Mouse (Mus musculus): Measurements from ENCODE around the gene Psmc2.

Psmc2 gene

DNA sequence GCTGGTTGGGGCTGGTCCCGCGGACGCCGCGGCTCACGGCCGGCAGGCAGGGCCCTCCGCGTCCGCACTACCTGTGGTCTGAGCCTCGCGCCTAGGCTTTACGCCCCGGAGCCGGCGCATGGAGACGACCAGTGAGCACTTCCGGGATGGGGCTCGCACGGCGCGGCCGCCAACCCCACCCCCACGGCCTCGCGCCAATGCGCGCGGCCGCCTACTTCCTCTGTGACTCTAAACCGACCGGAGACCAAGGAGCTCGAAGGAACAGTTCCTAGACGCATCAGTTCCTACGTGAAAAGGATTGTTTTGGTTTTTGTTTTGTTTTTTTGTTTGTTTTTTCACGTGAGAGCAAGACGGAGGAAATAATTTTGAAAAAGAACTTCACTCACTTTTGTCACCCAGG lies at the start of gene Psmc2, which contains the start of gene Dnajc2:
Psmc2 (plus strand) TSS at position 231 of the 400 bp plus-strand sequence.
Dnajc2 (minus strand) TSS at position 199 of the 400 bp plus-strand sequence.
- DNase-seq (ENCODE audit: low spot score): peak; percentile 92

- peak; percentile 79 for DNase-seq (ENCODE audit: low spot score)
Measured at GRCm38 (mm10) chr5:21735584-21735983, 49.5 kb upstream of the Psmc2 start.

- no peak for DNase-seq (ENCODE audit: low spot score)
Measured at GRCm38 (mm10) chr5:21736046-21736445, 49.0 kb upstream of the Psmc2 start.

DNA sequence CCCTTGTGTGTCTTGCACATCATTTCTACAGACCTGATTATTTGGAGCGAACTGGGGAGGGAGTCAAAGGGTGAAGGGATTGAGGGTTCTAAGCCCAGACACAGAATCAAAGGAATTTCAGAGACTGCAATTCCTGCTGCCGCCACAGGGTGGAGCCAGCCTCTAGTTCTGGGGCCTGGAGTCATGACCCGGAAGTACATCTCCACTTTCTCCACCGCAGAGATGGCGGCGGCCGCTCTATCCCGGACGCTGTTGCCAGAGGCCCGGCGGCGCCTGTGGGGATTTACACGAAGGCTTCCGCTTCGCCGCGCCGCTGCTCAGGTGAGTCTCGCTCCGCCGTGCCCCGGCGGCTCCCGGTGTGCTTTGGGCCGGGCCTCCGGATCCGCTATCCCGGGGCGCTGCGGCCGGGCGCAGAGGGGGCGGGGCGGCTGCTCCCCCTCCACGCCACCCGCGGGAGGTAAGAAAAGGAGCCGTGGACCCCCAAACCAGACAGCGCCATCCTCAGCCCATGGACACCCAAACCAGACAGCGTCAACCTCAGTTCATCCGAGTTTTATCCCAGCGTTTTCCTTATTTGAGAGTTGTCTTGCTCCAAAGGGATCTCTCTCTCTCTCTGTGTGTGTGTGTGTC lies 48.0 kb upstream of the Psmc2 start, which contains the start of gene Pmpcb:
Pmpcb (plus strand) TSS at position 186 of the 630 bp plus-strand sequence.
- DNase-seq (ENCODE audit: low spot score): peak; percentile 92

- DNase-seq (ENCODE audit: low spot score): no peak
Measured at GRCm38 (mm10) chr5:21737620-21738019, 47.5 kb upstream of the Psmc2 start.

- no peak for DNase-seq (ENCODE audit: low spot score)
Measured at GRCm38 (mm10) chr5:21739120-21739519, 46.0 kb upstream of the Psmc2 start.

GRCm38 (mm10) chr5:21739881-21740280 lies 45.2 kb upstream of the Psmc2 start:
- DNase-seq (ENCODE audit: low spot score): no peak

- DNase-seq (ENCODE audit: low spot score): no peak
Measured at GRCm38 (mm10) chr5:21743606-21744005, 41.5 kb upstream of the Psmc2 start.

GRCm38 (mm10) chr5:21744651-21745050 lies 40.4 kb upstream of the Psmc2 start:
- DNase-seq (ENCODE audit: low spot score): no peak

DNA sequence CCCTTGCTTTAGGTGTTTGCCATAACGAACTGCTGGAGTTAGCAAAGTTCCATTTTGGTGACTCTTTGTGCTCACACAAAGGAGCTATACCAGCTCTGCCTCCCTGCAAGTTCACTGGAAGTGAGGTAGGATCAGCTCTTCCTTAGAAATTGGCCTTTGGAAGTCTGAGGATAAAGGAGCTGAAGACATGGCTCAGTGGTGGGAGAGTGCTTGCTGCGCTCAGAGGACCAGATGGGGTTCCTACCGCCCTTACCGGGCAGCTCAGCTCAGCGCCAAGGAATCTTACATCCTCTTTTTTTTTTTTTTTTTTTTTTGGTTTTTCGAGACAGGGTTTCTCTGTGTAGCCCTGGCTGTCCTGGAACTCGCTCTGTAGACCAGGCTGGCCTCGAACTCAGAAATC lies 39.1 kb upstream of the Psmc2 start:
- no peak for DNase-seq (ENCODE audit: low spot score)

DNA sequence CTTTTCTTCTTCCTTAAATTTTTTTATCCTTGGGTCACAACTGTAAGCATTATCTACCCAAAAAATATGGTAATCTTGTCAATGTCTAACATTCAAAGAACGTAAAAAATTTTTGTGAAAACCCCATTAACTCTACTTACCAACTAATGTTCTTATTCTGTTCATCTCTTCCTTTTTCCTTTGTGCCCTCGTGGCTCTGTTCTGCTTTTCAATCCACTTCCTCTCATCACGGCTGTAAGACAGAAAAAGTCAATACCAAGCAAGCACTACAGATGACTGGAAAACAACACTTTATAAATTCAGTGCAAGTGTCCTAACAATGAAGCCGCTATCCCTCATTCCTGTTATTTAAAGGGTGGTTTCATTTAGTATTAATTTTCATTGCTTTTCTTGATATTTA lies 16.6 kb upstream of the Psmc2 start:
- DNase-seq (ENCODE audit: low spot score): no peak

- DNase-seq (ENCODE audit: low spot score): no peak
Measured at GRCm38 (mm10) chr5:21769841-21770240, 15.2 kb upstream of the Psmc2 start.

DNA sequence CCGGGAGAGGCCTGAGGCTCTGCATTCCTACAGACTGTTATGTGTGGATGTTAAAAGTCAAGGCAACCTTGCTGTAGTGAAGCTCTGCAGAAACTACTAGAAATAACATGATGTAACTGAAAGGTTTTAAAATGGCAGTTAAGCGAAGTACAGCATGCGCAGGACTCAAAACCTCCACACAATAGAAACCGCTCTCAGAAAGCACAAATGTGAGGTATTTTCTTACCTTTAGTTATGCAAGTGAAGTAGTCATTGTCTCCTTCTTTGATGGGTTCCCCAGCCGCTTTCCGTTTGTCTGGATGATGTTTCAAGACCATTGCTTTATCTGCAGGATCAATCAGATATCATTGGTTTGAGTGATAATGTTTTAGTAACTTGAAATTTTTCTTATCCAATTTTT lies 8.6 kb upstream of the Psmc2 start:
- DNase-seq (ENCODE audit: low spot score): no peak

GRCm38 (mm10) chr5:21784161-21785052 lies 676 bp upstream of the Psmc2 start:
- no peak for DNase-seq (ENCODE audit: low spot score)

DNA sequence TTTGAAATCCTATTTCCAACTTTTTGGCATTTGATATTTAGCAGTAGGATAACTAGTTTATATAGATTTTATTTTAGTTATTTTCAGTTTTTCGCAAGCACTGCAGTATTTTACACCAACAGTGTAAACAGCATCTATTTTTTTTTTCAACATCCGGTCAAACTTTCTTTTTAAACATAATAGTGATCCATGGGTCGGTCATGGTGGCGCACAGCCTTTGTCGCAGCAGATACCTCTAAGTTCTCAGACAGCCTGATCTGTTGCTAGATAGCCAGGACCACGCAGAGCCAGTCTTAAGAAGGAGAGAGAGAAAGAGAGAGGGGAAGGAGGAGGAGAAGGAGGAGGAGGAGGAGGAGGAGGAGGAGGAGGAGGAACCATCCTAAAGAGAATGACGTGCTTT lies 693 bp downstream of the Psmc2 start:
- DNase-seq (ENCODE audit: low spot score): no peak

GRCm38 (mm10) chr5:21786258-21787185 lies 1.4 kb downstream of the Psmc2 start:
- peak; percentile 90 for DNase-seq (ENCODE audit: low spot score)

DNA sequence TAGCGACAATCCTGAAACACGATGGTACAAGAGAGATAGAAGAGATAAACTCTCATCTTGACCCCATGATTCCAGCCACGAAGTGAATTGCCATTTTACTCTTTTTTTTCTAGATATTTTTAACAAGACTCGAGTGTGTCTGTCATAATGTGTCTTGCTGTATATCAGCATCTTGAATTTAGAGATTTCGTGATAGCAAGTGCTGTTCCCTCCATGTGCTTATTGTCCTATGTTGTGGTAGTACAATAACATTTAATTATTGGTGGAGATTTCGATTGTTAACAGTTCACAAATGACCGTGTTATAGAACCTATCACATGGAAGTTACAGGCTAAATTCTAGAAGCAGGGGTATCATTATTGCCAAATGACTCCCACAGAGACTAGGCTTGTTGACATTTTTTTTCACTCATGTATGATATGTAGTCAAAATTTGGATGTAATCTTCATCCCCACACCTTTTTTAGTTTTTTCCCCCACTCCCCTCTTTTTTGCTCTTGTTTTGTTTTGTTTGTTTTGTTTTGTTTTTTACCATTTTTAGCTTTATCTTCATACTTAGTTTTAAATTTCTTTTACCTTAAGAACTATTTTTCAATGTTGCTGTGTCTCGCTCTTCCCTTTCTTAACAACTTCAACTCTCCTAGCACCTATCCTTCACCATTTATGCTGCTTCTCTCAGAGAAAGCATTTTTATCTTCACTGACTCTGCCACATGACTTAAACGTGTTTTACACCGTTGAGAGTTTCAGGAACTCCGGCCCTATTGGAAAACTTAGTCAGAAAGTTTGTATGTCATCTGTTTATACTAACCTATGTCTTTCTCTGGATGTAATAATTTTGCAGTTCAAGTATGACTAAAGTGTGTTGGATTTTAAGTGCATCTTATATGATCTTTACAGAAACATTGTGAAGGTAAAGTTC lies 2.4 kb downstream of the Psmc2 start:
- DNase-seq (ENCODE audit: low spot score): no peak

GRCm38 (mm10) chr5:21789061-21789460 lies 4.0 kb downstream of the Psmc2 start:
- DNase-seq (ENCODE audit: low spot score): peak; percentile 24

DNA sequence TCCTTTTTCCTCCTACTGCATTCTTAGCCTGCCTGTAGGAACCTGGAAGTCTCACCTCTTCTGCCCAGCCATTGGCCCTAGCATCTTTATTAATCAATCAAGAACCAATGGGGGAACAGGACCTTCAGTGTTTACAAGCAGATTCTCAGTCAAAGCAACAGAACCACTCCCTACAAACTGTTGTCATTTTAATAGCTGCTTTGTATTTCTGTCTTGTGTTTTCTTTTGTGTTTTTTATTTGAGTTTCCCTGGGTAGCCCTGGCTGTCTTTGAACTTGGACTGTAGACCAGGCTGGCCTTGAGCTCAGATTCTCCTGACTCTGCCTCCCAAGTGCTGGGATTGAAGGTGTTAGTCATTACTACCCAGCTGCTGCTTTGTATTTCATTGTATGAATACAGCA lies 7.1 kb downstream of the Psmc2 start:
- DNase-seq (ENCODE audit: low spot score): no peak

DNA sequence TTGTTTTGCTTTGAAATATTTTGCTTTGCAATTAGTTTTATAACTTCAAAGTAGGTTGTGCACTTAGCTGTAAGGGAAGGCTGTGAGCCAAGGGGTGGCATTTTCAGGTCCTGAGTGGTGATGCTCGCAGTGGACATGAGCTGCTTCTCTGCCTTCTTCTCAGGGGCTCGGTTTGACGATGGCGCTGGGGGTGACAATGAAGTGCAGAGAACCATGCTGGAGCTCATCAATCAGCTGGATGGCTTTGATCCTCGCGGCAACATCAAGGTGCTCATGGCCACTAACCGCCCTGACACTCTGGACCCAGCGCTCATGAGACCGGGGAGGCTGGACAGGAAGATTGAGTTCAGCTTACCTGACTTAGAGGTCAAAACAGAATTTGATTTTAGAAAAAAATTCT lies 17.8 kb downstream of the Psmc2 start:
- no peak for DNase-seq (ENCODE audit: low spot score)

DNA sequence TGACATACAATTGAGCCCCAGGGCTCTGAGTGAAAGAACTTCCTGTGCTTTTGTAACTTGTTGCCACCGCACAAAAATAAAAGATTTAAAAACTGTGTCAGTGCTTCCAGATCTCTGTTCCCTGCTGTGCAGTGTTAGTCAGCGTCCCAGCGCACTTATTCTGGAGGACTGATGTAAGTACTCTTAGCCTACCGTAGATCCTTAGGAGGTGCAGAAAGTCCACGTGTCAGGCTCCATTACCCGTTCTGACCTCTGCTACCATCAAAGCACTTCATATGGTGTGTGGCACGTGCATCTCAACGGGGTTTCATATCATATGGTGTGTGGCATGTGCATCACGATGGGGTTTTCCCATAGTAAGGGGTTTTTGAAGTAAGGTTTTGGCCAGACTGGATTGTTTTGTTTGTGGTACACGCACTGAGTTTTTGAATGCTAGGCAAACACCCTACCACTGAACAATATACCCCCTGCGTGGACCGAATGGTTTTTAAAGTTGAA lies 18.7 kb downstream of the Psmc2 start:
- DNase-seq (ENCODE audit: low spot score): no peak

Measured in layer of hippocampus, adult 11-12 months (tissue).